Mouse (Mus musculus): ENCODE results near the gene Plgrkt.

DNA sequence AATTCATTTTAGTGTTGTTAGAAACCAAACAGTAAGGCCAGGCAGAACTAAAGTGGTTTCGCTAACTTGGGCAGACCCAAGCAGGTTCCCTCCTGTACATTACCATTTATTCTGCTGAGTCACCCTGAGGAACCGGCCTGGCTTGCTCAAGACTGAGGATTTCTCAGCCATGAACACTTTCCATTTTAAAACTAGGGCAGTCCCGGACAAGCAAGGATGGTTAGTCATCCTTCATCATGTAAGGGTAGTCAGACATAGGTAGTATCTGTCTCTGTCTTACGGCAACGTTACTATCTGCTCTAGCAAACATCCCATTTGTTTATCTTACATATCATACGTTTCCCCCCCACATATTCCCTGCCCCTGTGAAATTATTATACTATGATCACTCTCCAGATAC, 17.8 kb upstream of the Plgrkt start:
- no peak for TF ChIP-seq CTCF (IDR thresholded peaks at IDR 0.05; ENCODE audit: borderline replicate concordance, extremely low read depth, insufficient read depth, insufficient read length)
- TF ChIP-seq POLR2A (IDR thresholded peaks at IDR 0.05; ENCODE audit: borderline replicate concordance, extremely low read depth, insufficient read depth, insufficient read length, poor library complexity, severe bottlenecking): no peak

All from brain, embryonic 14.5 days (tissue).